Mouse (Mus musculus) liver, embryonic 13.5 days (tissue): ENCODE results near the gene Dohh. TPM values are rescaled to one million over a fixed set of nuclear protein-coding genes. Genes with fewer than 3 reads are reported as not detected.

Source experiments
- ATAC-seq: fragments of 200-750 bp; cut with Nextera tagmentation; 2 replicates; pipeline ENCODE4 v1.8.0; 2017; ENCODE audit warnings: low read depth, mild to moderate bottlenecking, moderate number of reproducible peaks, moderate library complexity
- DNase-seq: peaks from one replicate; pipeline ENCODE4 v3.0.0; 2022
- H3K27ac ChIP-seq: fragments of 300-500 bp; sonication (generic); 2 replicates; pipeline ENCODE4 v1.5.1; 2015; ENCODE audit warnings: moderate library complexity, mild to moderate bottlenecking, inconsistent platforms
- H3K27me3 ChIP-seq: fragments of 300-500 bp; sonication (generic); 2 replicates; pipeline ENCODE4 v1.6.1; 2015; ENCODE audit warnings: mild to moderate bottlenecking, inconsistent platforms
- H3K36me3 ChIP-seq: fragments of 300-500 bp; sonication (generic); 2 replicates; pipeline ENCODE4 v1.6.1; 2015; ENCODE audit warnings: mild to moderate bottlenecking, inconsistent platforms
- H3K4me1 ChIP-seq: fragments of 300-500 bp; sonication (generic); replicated peaks from 2 replicates; pipeline ENCODE4 v1.6.1; 2015; ENCODE audit warnings: inconsistent platforms
- H3K4me2 ChIP-seq: fragments of 300-500 bp; sonication (generic); 2 replicates; pipeline ENCODE4 v1.6.1; 2015; ENCODE audit warnings: inconsistent platforms, mild to moderate bottlenecking, moderate library complexity
- H3K4me3 ChIP-seq: fragments of 300-500 bp; sonication (generic); replicated peaks from 2 replicates; pipeline ENCODE4 v1.5.1; 2015; ENCODE audit warnings: mild to moderate bottlenecking, inconsistent platforms
- H3K9ac ChIP-seq: fragments of 300-500 bp; sonication (generic); 2 replicates; pipeline ENCODE4 v1.6.1; 2015; ENCODE audit warnings: mild to moderate bottlenecking, inconsistent platforms
- H3K9me3 ChIP-seq: fragments of 300-500 bp; sonication (generic); replicated peaks from 2 replicates; pipeline ENCODE4 v1.6.1; 2016; ENCODE audit warnings: inconsistent platforms
- whole genome bisulfite sequencing: fragments of 180-500 bp; shearing (Covaris S2); methylation state at CpG from one replicate; pipeline ENCODE4 v1.1.7; 2015; ENCODE audit not compliant: insufficient replicate concordance; 5-methylcytosine and 5-hydroxymethylcytosine counted together
- polyA plus RNA-seq: library from polyadenylated mRNA; unstranded; fragments of >200 nt; fragmentation: Nextera tagmentation; extraction: Ambion mirVana; gene quantifications from 2 replicates; pipeline ENCODE4 v1.2.1, GENCODE M21; 2015

Dohh gene
- polyA plus RNA-seq, 1 experiment from 2014 or later = 68.7 TPM

GRCm38 (mm10) chr10:81408871-81409291 is 24.7 kb downstream of the Dohh start:
- peaks cover 2% of the 10 kb centered on the region; the same call in 1 of the 2 replicates for H3K36me3 ChIP-seq
- H3K9ac ChIP-seq = peak overlapping the region; percentile 45; the same call in 1 of the 2 replicates
- 5% methylated on average over 9 of the region's 9 CpGs for WGBS
- ATAC-seq = peak; percentile 73
- H3K4me3 ChIP-seq = no peak overlapping the region
- H3K27me3 ChIP-seq = peaks cover 50% of the 10 kb centered on the region
- H3K27ac ChIP-seq = peak overlapping the region; percentile 60
- peaks cover 90% of the 10 kb centered on the region for H3K4me1 ChIP-seq
- peak overlapping the region; percentile 28; the same call in 1 of the 2 replicates for H3K4me2 ChIP-seq
- DNase-seq = peak; percentile 74
- no peaks in the 10 kb centered on the region for H3K9me3 ChIP-seq

GRCm38 (mm10) chr10:81409330-81409729 is 25.1 kb downstream of the Dohh start:
- no peak for ATAC-seq
- Histone ChIP-seq H3K36me3 (peaks cover 2% of the 10 kb centered on the region; the same call in 1 of the 2 replicates), H3K4me1 (peaks cover 91% of the 10 kb centered on the region), H3K27ac (peak overlapping the region; percentile 60), H3K27me3 (peaks cover 46% of the 10 kb centered on the region), H3K4me2 (no peak overlapping the region; the same call in 1 of the 2 replicates), H3K4me3 (no peak overlapping the region), H3K9me3 (no peaks in the 10 kb centered on the region), H3K9ac (peak overlapping the region; percentile 45; the same call in 1 of the 2 replicates)
- 13% methylated on average over 8 of the region's 8 CpGs for WGBS
- no peak for DNase-seq

GRCm38 (mm10) chr10:81410350-81410749 is 26.1 kb downstream of the Dohh start:
- no peak for DNase-seq
- WGBS = 27% methylated on average over 4 of the region's 4 CpGs
- peaks cover 2% of the 10 kb centered on the region; the same call in 1 of the 2 replicates for H3K36me3 ChIP-seq
- no peak overlapping the region for H3K4me3 ChIP-seq
- H3K4me2 ChIP-seq = peak overlapping the region; percentile 45
- peak overlapping the region; percentile 47; the same call in 1 of the 2 replicates for H3K9ac ChIP-seq
- peaks cover 36% of the 10 kb centered on the region for H3K27me3 ChIP-seq
- no peaks in the 10 kb centered on the region for H3K9me3 ChIP-seq
- peaks cover 94% of the 10 kb centered on the region for H3K4me1 ChIP-seq
- no peak for ATAC-seq
- peak overlapping the region; percentile 60 for H3K27ac ChIP-seq

DNA sequence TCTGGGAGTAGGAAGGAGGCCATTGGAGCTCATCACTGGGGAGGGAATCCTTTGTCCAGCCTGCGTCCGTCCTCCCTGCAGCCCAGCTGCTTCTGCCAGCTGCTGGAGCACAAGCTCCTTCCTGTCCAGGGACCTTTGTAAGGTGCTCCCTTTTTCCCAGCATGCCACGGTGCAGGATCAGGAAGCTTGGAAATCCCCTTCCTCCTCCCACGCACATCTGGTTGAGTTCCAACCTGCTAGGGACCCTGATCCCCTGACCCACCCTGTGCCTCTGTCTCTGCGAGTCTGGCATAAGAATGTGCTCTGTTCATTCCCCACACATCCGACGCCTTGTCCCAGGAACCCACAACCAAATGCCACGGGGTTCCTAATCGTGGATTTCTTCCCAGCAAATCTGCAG is 26.8 kb downstream of the Dohh start:
- H3K4me1 ChIP-seq = peaks cover 96% of the 10 kb centered on the region
- no peak overlapping the region for H3K9ac ChIP-seq
- ATAC-seq (no peak), DNase-seq (no peak)
- 62% methylated on average over 9 of the region's 9 CpGs for WGBS
- H3K4me3 ChIP-seq = no peak overlapping the region
- peak overlapping the region; percentile 60 for H3K27ac ChIP-seq
- H3K4me2 ChIP-seq = no peak overlapping the region
- no peaks in the 10 kb centered on the region for H3K9me3 ChIP-seq
- H3K27me3 ChIP-seq = peaks cover 30% of the 10 kb centered on the region
- peaks cover under 1% of the 10 kb centered on the region; the same call in 1 of the 2 replicates for H3K36me3 ChIP-seq

GRCm38 (mm10) chr10:81411471-81412400 is 27.5 kb downstream of the Dohh start:
- WGBS = 65% methylated on average over 18 of the region's 18 CpGs
- DNase-seq (no peak), ATAC-seq (no peak)
- no peaks in the 10 kb centered on the region for H3K9me3 ChIP-seq
- H3K27ac ChIP-seq = peak overlapping the region; percentile 60
- H3K36me3 ChIP-seq = no peaks in the 10 kb centered on the region; the same call in 1 of the 2 replicates
- peak overlapping the region; percentile 7; the same call in 1 of the 2 replicates for H3K9ac ChIP-seq
- H3K4me2 ChIP-seq = no peak overlapping the region
- H3K4me1 ChIP-seq = peaks cover 96% of the 10 kb centered on the region
- no peak overlapping the region for H3K4me3 ChIP-seq
- H3K27me3 ChIP-seq = peaks cover 25% of the 10 kb centered on the region

DNA sequence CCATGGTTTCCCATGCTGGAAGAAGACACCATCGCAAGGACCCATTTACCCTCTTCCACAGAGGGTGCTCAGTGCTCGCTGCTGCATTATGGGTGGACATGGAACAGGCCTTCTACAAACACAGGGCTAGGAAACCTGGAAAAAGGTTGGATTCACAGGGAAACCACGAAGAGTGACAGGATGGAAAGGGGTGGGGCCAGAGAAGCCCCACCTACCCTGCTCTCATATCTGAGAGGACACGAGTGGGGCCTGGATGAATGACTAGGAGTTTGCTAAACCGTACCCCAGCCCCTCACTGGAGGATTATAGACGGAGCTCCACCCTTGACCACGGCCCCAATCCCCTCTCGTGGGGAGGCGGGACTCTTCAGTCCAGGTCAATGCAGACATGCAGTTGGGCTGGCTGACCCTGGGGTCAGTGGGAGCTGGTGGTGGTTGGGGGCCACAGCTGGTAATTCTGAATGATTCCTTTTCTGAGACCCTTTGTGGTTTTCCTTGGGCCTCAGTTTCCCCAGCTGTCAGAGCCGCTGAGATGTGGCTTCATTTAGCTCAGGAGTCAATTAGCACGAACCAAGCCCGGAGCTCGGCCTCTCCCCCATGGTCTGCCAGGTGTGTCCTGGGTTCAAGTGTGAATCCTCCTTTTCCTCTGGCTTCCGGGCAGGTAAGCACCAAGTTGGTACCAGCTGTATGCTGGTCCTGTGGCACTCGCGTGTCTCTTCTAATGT is 28.5 kb downstream of the Dohh start:
- WGBS = 58% methylated on average over 16 of the region's 16 CpGs
- no peaks in the 10 kb centered on the region for H3K9me3 ChIP-seq
- no peak overlapping the region for H3K9ac ChIP-seq
- no peak overlapping the region for H3K4me3 ChIP-seq
- no peak for DNase-seq
- ATAC-seq = no peak
- no peak overlapping the region for H3K4me2 ChIP-seq
- H3K27ac ChIP-seq = 0 out of 2 replicates have a peak overlapping the region, but pooled peaks have one; percentile 15
- peaks cover 24% of the 10 kb centered on the region for H3K27me3 ChIP-seq
- no peaks in the 10 kb centered on the region for H3K36me3 ChIP-seq
- H3K4me1 ChIP-seq = peaks cover 96% of the 10 kb centered on the region

DNA sequence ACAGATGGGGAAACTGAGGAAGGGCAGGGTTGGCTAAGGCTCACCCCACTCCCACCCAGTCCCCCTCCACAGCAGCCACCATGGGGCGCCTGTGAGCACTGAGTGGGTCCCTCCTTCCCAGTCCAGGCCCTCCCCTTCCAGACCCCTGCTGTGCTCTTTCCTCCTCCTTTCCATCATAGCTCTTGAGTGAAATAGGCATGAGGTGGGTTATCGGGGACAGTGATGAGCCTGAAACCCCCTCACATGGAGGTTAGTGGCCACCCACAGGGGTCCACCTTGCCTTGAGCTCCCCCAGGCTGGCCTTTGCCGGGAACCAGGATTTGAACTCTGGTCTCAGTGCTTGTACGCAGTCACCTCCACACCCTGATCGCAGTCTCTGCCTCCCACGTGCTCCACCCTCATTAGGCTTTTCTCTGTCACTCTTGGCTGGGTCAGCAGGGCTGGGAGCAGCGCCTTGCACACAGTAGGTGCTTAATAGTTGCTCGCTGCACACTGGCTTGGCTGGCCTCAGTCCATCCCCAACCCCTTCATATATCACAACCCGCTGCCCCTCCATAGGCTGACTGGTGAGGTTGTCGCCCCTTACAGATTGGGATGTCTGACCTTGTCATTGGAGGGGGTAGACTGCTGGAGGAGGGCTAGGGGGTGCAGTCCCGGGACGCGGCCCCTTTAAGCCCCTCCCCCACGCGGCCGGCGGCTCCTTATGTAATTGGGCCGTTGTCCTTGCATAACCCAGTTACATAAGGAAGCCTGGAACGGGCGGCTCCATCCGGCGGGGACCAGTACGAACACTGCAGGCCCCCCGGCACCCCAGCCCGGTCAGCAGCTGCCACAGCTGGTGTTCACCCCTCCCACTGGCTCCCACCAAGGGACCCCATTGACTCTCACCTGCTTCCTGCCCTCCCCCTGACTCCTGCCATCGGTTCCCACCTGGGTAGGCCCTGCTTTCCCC is 29.4 kb downstream of the Dohh start:
- H3K27ac ChIP-seq = peak overlapping the region; percentile 66
- peak overlapping the region; percentile 37 for H3K4me2 ChIP-seq
- H3K27me3 ChIP-seq = peaks cover 19% of the 10 kb centered on the region
- no peaks in the 10 kb centered on the region for H3K36me3 ChIP-seq
- DNase-seq (no peak), ATAC-seq (no peak)
- H3K9me3 ChIP-seq = no peaks in the 10 kb centered on the region
- peak overlapping the region; percentile 34 for H3K9ac ChIP-seq
- WGBS = 25% methylated on average over 26 of the region's 26 CpGs
- H3K4me1 ChIP-seq = peaks cover 96% of the 10 kb centered on the region
- H3K4me3 ChIP-seq = no peak overlapping the region

DNA sequence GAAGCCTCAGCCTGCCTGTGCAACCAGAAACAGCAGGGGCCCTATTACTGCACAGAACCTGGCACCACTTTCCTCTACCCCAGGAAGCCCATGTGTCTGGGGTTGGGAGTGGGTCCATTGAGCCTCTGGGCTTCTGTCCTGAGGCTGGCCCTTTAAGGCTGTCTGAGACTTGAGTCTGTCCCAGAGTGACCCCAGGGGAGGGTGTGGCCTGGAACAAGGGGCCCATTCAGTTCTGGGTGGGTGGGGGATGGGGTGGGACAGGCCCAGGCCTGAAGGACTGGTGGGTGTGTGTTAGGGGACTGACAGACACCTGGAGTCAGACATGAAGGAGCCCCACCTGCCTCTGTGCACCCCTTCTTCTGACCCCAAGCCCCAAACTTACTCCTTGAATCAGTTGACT is 30.5 kb downstream of the Dohh start:
- DNase-seq (no peak), ATAC-seq (no peak)
- Histone ChIP-seq H3K9ac (peak overlapping the region; percentile 34; the same call in 1 of the 2 replicates), H3K4me3 (no peak overlapping the region), H3K4me1 (peaks cover 95% of the 10 kb centered on the region), H3K4me2 (peak overlapping the region; percentile 37; the same call in 1 of the 2 replicates), H3K9me3 (no peaks in the 10 kb centered on the region), H3K27ac (peak overlapping the region; percentile 66), H3K27me3 (peaks cover 15% of the 10 kb centered on the region; the same call in 1 of the 2 replicates), H3K36me3 (no peaks in the 10 kb centered on the region)

DNA sequence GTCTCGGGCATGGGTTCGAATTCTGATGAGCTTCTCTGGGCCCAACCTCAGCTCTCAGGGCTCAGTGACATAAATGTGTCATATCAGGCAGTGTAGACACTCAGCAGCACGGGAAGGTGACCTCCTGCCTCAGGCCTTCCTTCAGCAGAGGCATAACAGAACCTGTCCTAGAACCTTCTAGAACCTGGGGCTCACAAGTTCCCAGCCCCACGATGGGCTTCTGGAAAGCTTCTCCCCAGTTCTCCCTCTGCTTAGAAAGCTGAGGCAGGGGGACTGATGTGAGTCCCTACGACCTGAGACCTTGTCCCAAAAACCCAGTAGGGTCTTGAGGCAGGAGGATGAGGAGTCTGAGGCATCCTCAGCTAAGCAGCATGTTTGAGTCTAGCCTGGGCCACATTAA is 30.9 kb downstream of the Dohh start:
- no peak overlapping the region for H3K4me3 ChIP-seq
- no peak overlapping the region for H3K27ac ChIP-seq
- peaks cover 15% of the 10 kb centered on the region; the same call in 1 of the 2 replicates for H3K27me3 ChIP-seq
- H3K36me3 ChIP-seq = no peaks in the 10 kb centered on the region
- ATAC-seq (no peak), DNase-seq (no peak)
- WGBS = 61% methylated on average over 5 of the region's 5 CpGs
- H3K4me2 ChIP-seq = no peak overlapping the region
- no peak overlapping the region for H3K9ac ChIP-seq
- H3K9me3 ChIP-seq = no peaks in the 10 kb centered on the region
- peaks cover 93% of the 10 kb centered on the region for H3K4me1 ChIP-seq

- Histone ChIP-seq H3K27ac (no peak overlapping the region), H3K4me3 (no peak overlapping the region), H3K27me3 (peaks cover 18% of the 10 kb centered on the region; the same call in 1 of the 2 replicates), H3K9ac (no peak overlapping the region), H3K36me3 (no peaks in the 10 kb centered on the region), H3K4me2 (no peak overlapping the region), H3K9me3 (no peaks in the 10 kb centered on the region), H3K4me1 (peaks cover 92% of the 10 kb centered on the region)
- ATAC-seq = no peak
- DNase-seq = no peak
- WGBS = 71% methylated on average over 17 of the region's 17 CpGs
These were observed 31.5 kb downstream of the Dohh start for GRCm38 (mm10) chr10:81415549-81416310.
